Mouse (Mus musculus): Measurements from ENCODE around the gene Asic4. TPM values are rescaled to one million over a fixed set of nuclear protein-coding genes. Genes with fewer than 3 reads are reported as not detected.

Asic4 gene
- polyA plus RNA-seq, 1 experiment from 2014 or later = 4.6 TPM

DNA sequence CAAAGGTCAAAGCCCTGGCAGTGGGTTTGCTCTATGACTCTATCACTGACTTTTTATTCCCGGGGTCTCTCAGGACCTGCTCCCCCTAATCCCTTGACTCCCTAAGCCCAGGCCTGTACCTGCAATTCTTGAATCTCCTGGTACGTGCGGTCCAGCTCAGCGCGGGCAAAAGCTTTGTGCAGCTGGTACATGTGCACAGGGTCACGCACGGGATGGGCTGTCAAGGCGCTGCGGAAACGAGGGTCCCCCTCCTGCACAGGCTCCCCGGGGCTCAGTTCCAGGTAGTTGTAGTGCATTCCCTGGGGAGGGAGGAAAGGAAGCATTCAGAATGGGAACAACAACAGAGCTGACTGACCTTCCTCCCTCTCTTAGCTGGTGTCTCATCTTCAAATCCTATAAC is 26.2 kb downstream of the Asic4 start:
- no peaks in the 10 kb centered on the region for H3K9me3 ChIP-seq (ENCODE audit: control insufficient read depth, low read length)
- WGBS = 93% methylated on average over 11 of the region's 11 CpGs
- peaks cover 22% of the 10 kb centered on the region for H3K4me1 ChIP-seq (ENCODE audit: control insufficient read depth, insufficient read depth, low read length)
- no peak for DNase-seq (ENCODE audit: low spot score, missing footprints)
- H3K4me3 ChIP-seq (ENCODE audit: low read depth, low read length) = no peak overlapping the region
- peaks cover 27% of the 10 kb centered on the region; the same call in 1 of the 2 replicates for H3K36me3 ChIP-seq (ENCODE audit: control insufficient read depth, insufficient read depth, low read length)
- H3K4me2 ChIP-seq = no peak overlapping the region
- no peak overlapping the region for H3K27ac ChIP-seq (ENCODE audit: low read depth, low read length)
- no peaks in the 10 kb centered on the region; the same call in 1 of the 2 replicates for H3K27me3 ChIP-seq (ENCODE audit: control insufficient read depth, insufficient read depth, low read length)
- ATAC-seq (ENCODE audit: low FRiP score) = no peak
- H3K9ac ChIP-seq (ENCODE audit: low read length) = no peak overlapping the region

DNA sequence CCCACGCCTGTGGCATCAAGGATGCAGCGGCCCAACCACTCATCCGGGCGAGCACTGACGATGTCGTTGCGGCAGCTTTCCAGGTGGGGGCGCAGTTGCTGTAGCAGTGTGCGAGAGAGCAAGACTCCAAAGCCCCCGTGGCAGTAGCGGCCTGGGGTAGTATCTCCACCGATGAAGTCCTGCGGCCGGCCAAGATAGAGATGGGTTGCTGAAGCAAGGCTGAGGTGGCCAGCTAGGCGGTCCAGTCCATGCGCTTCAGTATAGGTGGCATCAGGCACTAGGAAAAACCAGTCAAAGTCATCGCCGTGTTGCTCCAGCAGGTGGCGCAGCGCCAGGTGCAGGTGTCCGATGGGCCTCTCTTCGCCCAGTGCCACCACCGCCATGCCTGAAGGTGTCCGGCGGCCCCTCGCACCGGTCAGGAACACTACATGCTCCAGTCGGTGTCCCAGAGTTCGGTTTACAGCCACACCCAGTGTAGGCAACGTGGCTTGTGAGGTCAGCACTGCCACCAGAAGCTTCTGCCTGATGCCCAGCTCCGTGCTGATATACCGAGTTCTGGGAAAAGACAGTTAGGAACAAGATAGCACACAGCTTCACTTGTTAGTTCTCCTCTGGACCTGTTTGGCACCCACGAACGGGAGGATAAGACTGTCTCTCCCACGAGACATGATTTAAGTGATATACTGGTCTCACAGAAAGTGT is 27.2 kb downstream of the Asic4 start:
- H3K27me3 ChIP-seq (ENCODE audit: control insufficient read depth, insufficient read depth, low read length) = peaks cover 5% of the 10 kb centered on the region; the same call in 1 of the 2 replicates
- no peak overlapping the region for H3K27ac ChIP-seq (ENCODE audit: low read depth, low read length)
- peaks cover 25% of the 10 kb centered on the region; the same call in 1 of the 2 replicates for H3K36me3 ChIP-seq (ENCODE audit: control insufficient read depth, insufficient read depth, low read length)
- no peaks in the 10 kb centered on the region for H3K9me3 ChIP-seq (ENCODE audit: control insufficient read depth, low read length)
- DNase-seq (ENCODE audit: low spot score, missing footprints) = peak; percentile 99
- 13% methylated on average over 35 of the region's 35 CpGs for WGBS
- H3K4me2 ChIP-seq = peak overlapping the region; percentile 80
- peak overlapping the region; percentile 62 for H3K4me3 ChIP-seq (ENCODE audit: low read depth, low read length)
- H3K4me1 ChIP-seq (ENCODE audit: control insufficient read depth, insufficient read depth, low read length) = peaks cover 22% of the 10 kb centered on the region
- H3K9ac ChIP-seq (ENCODE audit: low read length) = no peak overlapping the region
- peak; percentile 5; the same call in 1 of the 2 replicates for ATAC-seq (ENCODE audit: low FRiP score)

DNA sequence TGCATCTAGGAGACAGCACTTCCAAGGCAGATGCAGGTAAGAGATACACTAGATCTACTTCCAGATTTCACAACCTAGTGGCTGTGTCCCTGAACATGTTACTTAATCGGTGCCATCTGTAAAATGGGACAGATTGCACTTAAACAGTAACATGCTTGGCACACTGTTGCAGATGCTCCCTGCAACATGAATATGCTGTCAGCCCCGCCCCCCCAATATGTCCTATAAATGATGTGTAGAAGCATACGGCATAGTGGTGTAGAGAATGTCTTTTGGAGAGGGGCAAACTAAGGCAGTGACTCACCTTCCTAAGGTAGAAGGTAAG is 27.7 kb downstream of the Asic4 start:
- Histone ChIP-seq H3K9ac (ENCODE audit: low read length) (no peak overlapping the region; the same call in 1 of the 2 replicates), H3K9me3 (ENCODE audit: control insufficient read depth, low read length) (no peaks in the 10 kb centered on the region), H3K4me3 (ENCODE audit: low read depth, low read length) (peak overlapping the region; percentile 62), H3K27me3 (ENCODE audit: control insufficient read depth, insufficient read depth, low read length) (peaks cover 9% of the 10 kb centered on the region; the same call in 1 of the 2 replicates), H3K4me1 (ENCODE audit: control insufficient read depth, insufficient read depth, low read length) (peaks cover 22% of the 10 kb centered on the region), H3K27ac (ENCODE audit: low read depth, low read length) (no peak overlapping the region), H3K4me2 (peak overlapping the region; percentile 80), H3K36me3 (ENCODE audit: control insufficient read depth, insufficient read depth, low read length) (peaks cover 22% of the 10 kb centered on the region; the same call in 1 of the 2 replicates)
- ATAC-seq (ENCODE audit: low FRiP score) = no peak
- WGBS = 56% methylated on average over 3 of the region's 3 CpGs
- DNase-seq (ENCODE audit: low spot score, missing footprints) = no peak

DNA sequence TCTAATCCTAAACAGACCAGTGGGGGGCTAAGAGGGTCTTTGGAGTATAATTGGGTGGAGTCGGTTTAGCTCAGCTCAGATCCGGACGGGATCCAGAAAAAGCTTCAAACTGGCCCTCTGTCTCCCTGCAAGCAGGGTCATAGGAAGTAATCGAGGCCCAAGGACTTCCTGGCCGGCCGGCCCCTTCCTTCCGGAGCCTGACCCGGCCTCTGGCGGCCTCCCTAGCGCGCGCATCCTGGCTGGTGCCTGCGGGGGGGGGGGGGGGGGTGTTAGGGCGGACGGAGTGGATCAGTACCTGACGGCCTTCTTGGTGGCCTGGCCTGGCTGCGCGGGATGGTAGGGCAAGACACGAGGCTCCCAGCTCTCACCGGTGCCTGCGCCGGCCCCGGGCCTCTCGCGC is 28.3 kb downstream of the Asic4 start:
- Histone ChIP-seq H3K4me1 (ENCODE audit: control insufficient read depth, insufficient read depth, low read length) (peaks cover 22% of the 10 kb centered on the region), H3K27me3 (ENCODE audit: control insufficient read depth, insufficient read depth, low read length) (peaks cover 9% of the 10 kb centered on the region; the same call in 1 of the 2 replicates)
- 0% methylated on average over 14 of the region's 25 CpGs for WGBS

DNA sequence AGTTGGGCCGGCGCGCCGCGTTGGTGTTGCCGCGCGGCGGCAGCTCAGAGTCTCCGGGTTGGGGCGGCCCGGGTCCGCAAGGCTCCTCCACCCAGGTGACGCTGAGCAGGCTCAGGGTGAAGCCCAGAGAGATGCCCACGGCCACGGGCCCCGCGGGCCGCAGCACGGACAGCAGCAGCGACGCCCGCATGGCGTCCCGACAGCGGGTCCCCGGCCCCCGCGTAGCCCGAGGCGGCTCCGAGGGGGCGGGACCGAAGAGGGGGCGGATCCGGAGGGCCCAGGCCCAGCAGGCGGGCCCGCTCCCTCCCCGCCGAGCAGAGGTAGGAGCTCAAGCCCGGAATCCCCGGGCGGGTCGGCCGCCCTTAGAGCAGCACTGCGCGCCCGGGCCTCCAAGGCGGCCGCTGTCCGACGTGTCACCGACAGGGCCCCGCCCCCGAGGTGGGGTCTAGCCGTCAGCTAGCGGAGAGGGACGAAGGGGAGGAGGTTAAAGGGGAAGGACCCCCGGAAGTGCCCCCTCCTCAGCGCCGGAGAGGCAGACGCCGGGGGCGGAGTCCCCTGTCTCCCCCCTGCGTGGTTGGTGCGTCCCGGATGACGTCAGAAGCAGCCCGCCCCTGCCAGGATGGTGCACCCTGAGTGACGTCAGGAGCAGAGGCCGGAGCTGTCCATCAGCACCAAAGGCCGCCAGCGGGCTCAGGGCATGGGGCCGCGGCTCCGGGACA is 28.8 kb downstream of the Asic4 start, which contains the start of the genes Chpf and Tmem198:
TSS of gene Chpf (minus strand) at position 392 of the 719 bp plus-strand sequence.
TSS of gene Tmem198 (plus strand) at position 617 of the 719 bp plus-strand sequence.
- Histone ChIP-seq H3K4me3 (ENCODE audit: low read depth, low read length) (peak within 1 kb of the TSS; percentile 62), H3K27me3 (ENCODE audit: control insufficient read depth, insufficient read depth, low read length) (peaks cover 9% of the 10 kb centered on the region; the same call in 1 of the 2 replicates), H3K9ac (ENCODE audit: low read length) (peak within 1 kb of the TSS; percentile 79), H3K4me2 (peak within 1 kb of the TSS; percentile 80), H3K9me3 (ENCODE audit: control insufficient read depth, low read length) (no peaks in the 10 kb centered on the region), H3K36me3 (ENCODE audit: control insufficient read depth, insufficient read depth, low read length) (peaks cover 20% of the 10 kb centered on the region; the same call in 1 of the 2 replicates), H3K27ac (ENCODE audit: low read depth, low read length) (peak within 1 kb of the TSS; percentile 25; the same call in 1 of the 2 replicates), H3K4me1 (ENCODE audit: control insufficient read depth, insufficient read depth, low read length) (peaks cover 22% of the 10 kb centered on the region)
- peak; percentile 93 for ATAC-seq (ENCODE audit: low FRiP score)
- peak; percentile 100 for DNase-seq (ENCODE audit: low spot score, missing footprints)
- 0% methylated on average over 49 of the region's 76 CpGs for WGBS

More for the DNA sequence above, 28.3 kb downstream of the Asic4 start:
- peak; percentile 88 for DNase-seq (ENCODE audit: low spot score, missing footprints)
- ATAC-seq (ENCODE audit: low FRiP score) = no peak
- Histone ChIP-seq H3K9ac (ENCODE audit: low read length) (peak overlapping the region; percentile 79), H3K27ac (ENCODE audit: low read depth, low read length) (peak overlapping the region; percentile 25; the same call in 1 of the 2 replicates), H3K4me3 (ENCODE audit: low read depth, low read length) (peak overlapping the region; percentile 62), H3K36me3 (ENCODE audit: control insufficient read depth, insufficient read depth, low read length) (peaks cover 20% of the 10 kb centered on the region; the same call in 1 of the 2 replicates), H3K9me3 (ENCODE audit: control insufficient read depth, low read length) (no peaks in the 10 kb centered on the region), H3K4me2 (peak overlapping the region; percentile 80)

DNA sequence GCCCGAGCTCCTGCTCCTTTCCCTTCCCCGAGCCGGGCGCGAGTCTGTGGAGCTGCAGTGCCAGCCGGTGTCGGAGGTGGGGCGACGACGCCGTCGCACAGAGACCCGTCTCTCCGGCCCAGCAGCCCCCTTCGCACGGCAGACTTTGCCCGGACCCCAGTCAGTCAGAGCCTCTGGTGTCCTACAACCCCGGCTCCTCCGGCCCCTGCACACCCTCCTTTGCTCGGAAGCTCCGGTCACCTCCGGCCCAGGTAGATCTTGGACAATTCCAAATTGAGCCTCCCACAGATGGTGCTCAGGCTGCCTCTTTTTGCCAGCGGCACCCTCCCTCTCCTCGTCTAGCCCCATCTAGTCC is 29.4 kb downstream of the Asic4 start:
- Histone ChIP-seq H3K4me1 (ENCODE audit: control insufficient read depth, insufficient read depth, low read length) (peaks cover 22% of the 10 kb centered on the region), H3K27ac (ENCODE audit: low read depth, low read length) (no peak overlapping the region; the same call in 1 of the 2 replicates), H3K27me3 (ENCODE audit: control insufficient read depth, insufficient read depth, low read length) (peaks cover 13% of the 10 kb centered on the region; the same call in 1 of the 2 replicates), H3K4me2 (peak overlapping the region; percentile 80), H3K9ac (ENCODE audit: low read length) (peak overlapping the region; percentile 69), H3K4me3 (ENCODE audit: low read depth, low read length) (peak overlapping the region; percentile 62), H3K36me3 (ENCODE audit: control insufficient read depth, insufficient read depth, low read length) (peaks cover 18% of the 10 kb centered on the region; the same call in 1 of the 2 replicates), H3K9me3 (ENCODE audit: control insufficient read depth, low read length) (no peaks in the 10 kb centered on the region)
- 1% methylated on average over 15 of the region's 24 CpGs for WGBS
- ATAC-seq (ENCODE audit: low FRiP score) (peak; percentile 60), DNase-seq (ENCODE audit: low spot score, missing footprints) (no peak)

DNA sequence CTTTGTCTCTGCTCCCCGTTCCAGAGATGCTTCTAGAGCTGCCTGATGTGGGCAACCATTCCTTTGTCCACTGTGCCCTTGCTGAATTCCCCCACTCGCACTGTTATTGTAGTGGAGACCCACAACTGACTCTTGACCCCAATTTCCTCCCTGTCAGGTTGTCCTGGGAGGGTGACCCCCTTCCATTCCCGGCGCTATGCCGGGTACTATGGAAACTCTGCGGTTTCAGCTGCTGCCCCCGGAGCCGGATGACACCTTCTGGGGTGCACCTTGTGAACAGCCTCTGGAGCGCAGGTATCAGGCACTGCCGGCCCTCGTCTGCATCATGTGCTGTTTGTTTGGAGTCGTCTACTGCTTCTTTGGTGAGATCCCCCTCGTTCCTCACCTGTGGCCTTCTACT is 29.8 kb downstream of the Asic4 start:
- DNase-seq (ENCODE audit: low spot score, missing footprints) = no peak
- peak overlapping the region; percentile 62 for H3K4me3 ChIP-seq (ENCODE audit: low read depth, low read length)
- peaks cover 14% of the 10 kb centered on the region; the same call in 1 of the 2 replicates for H3K36me3 ChIP-seq (ENCODE audit: control insufficient read depth, insufficient read depth, low read length)
- 15% methylated on average over 13 of the region's 13 CpGs for WGBS
- H3K27me3 ChIP-seq (ENCODE audit: control insufficient read depth, insufficient read depth, low read length) = peaks cover 17% of the 10 kb centered on the region; the same call in 1 of the 2 replicates
- H3K4me2 ChIP-seq = peak overlapping the region; percentile 80
- no peak overlapping the region; the same call in 1 of the 2 replicates for H3K27ac ChIP-seq (ENCODE audit: low read depth, low read length)
- H3K9me3 ChIP-seq (ENCODE audit: control insufficient read depth, low read length) = no peaks in the 10 kb centered on the region
- peaks cover 22% of the 10 kb centered on the region for H3K4me1 ChIP-seq (ENCODE audit: control insufficient read depth, insufficient read depth, low read length)
- H3K9ac ChIP-seq (ENCODE audit: low read length) = peak overlapping the region; percentile 69
- no peak for ATAC-seq (ENCODE audit: low FRiP score)

DNA sequence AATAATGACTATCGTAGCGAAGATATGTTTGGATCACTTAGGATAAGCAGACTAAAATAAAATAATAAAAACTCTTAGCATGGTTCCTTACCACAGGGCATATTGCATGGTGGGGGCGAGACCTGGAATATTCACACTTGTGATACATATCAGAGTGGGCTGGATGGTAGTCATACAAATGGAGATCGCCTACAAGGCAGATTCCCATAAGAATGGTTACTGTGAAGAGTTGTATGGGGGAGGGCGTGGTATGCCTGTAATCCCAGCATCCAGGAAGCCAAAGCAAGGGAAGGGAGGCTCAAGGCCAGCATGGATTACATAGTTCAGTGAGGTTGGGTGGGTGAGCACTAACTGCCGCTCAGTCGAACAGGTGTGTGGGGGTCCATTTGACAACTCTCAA is 30.5 kb downstream of the Asic4 start:
- Histone ChIP-seq H3K9ac (ENCODE audit: low read length) (no peak overlapping the region), H3K4me3 (ENCODE audit: low read depth, low read length) (0 out of 2 replicates have a peak overlapping the region, but pooled peaks have one; percentile 62), H3K9me3 (ENCODE audit: control insufficient read depth, low read length) (no peaks in the 10 kb centered on the region), H3K36me3 (ENCODE audit: control insufficient read depth, insufficient read depth, low read length) (peaks cover 8% of the 10 kb centered on the region; the same call in 1 of the 2 replicates), H3K4me2 (peak overlapping the region; percentile 80), H3K4me1 (ENCODE audit: control insufficient read depth, insufficient read depth, low read length) (peaks cover 22% of the 10 kb centered on the region), H3K27me3 (ENCODE audit: control insufficient read depth, insufficient read depth, low read length) (peaks cover 24% of the 10 kb centered on the region), H3K27ac (ENCODE audit: low read depth, low read length) (no peak overlapping the region)
- 86% methylated on average over 7 of the region's 7 CpGs for WGBS
- ATAC-seq (ENCODE audit: low FRiP score) (no peak), DNase-seq (ENCODE audit: low spot score, missing footprints) (no peak)

Data from midbrain, embryonic 11.5 days (tissue).